Mouse (Mus musculus) liver, embryonic 14.5 days (tissue): Measurements from ENCODE around the gene Tfap2e.

ENCODE experiments used
- CTCF ChIP-seq: IDR thresholded peaks from 2 replicates; pipeline ENCODE4 v1.5.1; 2016; ENCODE audit warnings: antibody characterized with exemption, low read depth, control low read depth
- EP300 ChIP-seq: IDR thresholded peaks from 2 replicates; pipeline ENCODE4 v1.6.1; 2016; ENCODE audit warnings: antibody characterized with exemption, low read depth

DNA sequence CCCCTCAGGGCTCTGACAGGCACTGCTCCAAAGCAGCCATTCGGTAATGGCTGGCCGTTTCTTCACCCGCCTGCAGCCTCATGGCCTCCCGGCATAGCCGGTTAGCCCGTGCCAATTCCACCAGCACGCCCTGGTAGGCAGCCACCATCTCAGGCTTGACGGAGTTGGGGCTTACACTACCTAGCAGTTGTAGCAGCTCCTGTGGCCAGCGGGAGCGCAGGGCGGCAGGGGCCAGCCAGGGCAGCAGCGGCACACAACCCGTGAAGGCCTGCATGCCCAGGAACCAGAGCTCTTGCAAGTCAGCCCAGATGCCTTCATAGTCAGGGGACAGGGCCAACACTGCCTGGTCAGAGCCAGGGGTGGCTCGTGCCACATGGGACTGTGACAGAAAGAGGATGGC, 8.8 kb upstream of the Tfap2e start:
- TF ChIP-seq CTCF (no peak), EP300 (no peak)
